Mouse (Mus musculus) CH12.LX (cell line): ENCODE measurements around the gene Pdzph1. TPM values are rescaled to one million over a fixed set of nuclear protein-coding genes. Genes with fewer than 3 reads are reported as not detected.

Experiments used
- DNase-seq: peaks from one replicate; pipeline ENCODE4 v3.0.0-alpha.2; 2013; ENCODE audit errors: extremely low read depth
- H3K27ac ChIP-seq: 2 replicates; pipeline ENCODE4 v1.5.1; 2012; ENCODE audit warnings: low read depth, mild to moderate bottlenecking, control low read depth, moderate library complexity; ENCODE audit not compliant: insufficient read depth
- H3K27me3 ChIP-seq: replicated peaks from 2 replicates; pipeline ENCODE3; 2012; ENCODE audit warnings: inconsistent platforms
- H3K36me3 ChIP-seq, 2 experiments: replicated peaks in 1 of 2; 2 replicates each; pipeline versions ENCODE3 to v1.6.1; 2012; ENCODE audit warnings: inconsistent platforms in 1 of 2, low read length in 1 of 2, mild to moderate bottlenecking in 1 of 2, mixed read lengths in 1 of 2, moderate library complexity in 1 of 2; ENCODE audit not compliant: control insufficient read depth in 1 of 2, insufficient read depth in 1 of 2
- H3K4me1 ChIP-seq, 2 experiments: 2 replicates each; pipeline ENCODE4 v1.6.1; 2012; ENCODE audit warnings: inconsistent platforms in 1 of 2, moderate library complexity in 1 of 2; ENCODE audit not compliant: insufficient read depth in 2 of 2, control insufficient read depth in 1 of 2
- H3K4me2 ChIP-seq: 2 replicates; pipeline ENCODE4 v1.6.1; 2012; ENCODE audit warnings: low read depth, mild to moderate bottlenecking, control low read depth; ENCODE audit not compliant: poor library complexity, insufficient read depth, severe bottlenecking
- H3K4me3 ChIP-seq, 3 experiments: fragments of 150-350 bp in 1 of 3; sonication (generic) in 1 of 3; replicated peaks in 1 of 3; 2 replicates each; pipeline versions ENCODE3 to v1.5.1; 2011 to 2012; ENCODE audit warnings: low read depth in 2 of 3, low read length in 2 of 3, mild to moderate bottlenecking in 2 of 3, moderate library complexity in 2 of 3, control low read depth in 1 of 3, improper control_type of control experiment in 1 of 3, inconsistent platforms in 1 of 3, mixed read lengths in 1 of 3; ENCODE audit not compliant: poor library complexity in 1 of 3
- H3K79me2 ChIP-seq: replicated peaks from 2 replicates; pipeline ENCODE4 v1.6.1; 2012; ENCODE audit warnings: mild to moderate bottlenecking, moderate library complexity; ENCODE audit not compliant: control insufficient read depth, poor library complexity, insufficient read depth, severe bottlenecking; ENCODE audit errors: extremely low read depth
- H3K9ac ChIP-seq: 2 replicates; pipeline ENCODE4 v1.6.1; 2012; ENCODE audit warnings: low read depth, mild to moderate bottlenecking, control low read depth, moderate library complexity; ENCODE audit not compliant: insufficient read depth
- H3K9me3 ChIP-seq: replicated peaks from 2 replicates; pipeline ENCODE3; 2012; ENCODE audit warnings: low read length, inconsistent platforms, mixed read lengths
- BHLHE40 ChIP-seq: IDR thresholded peaks from 2 replicates; pipeline ENCODE4 v1.6.1; 2011; ENCODE audit warnings: mild to moderate bottlenecking, low read depth, low read length, improper control_type of control experiment
- CHD1 ChIP-seq: IDR thresholded peaks from 2 replicates; pipeline ENCODE4 v1.6.1; 2012; ENCODE audit warnings: low read depth, low read length, improper control_type of control experiment, inconsistent platforms
- CHD2 ChIP-seq: IDR thresholded peaks from 2 replicates; pipeline ENCODE4 v1.6.1; 2011; ENCODE audit warnings: low read length, improper control_type of control experiment
- CTCF ChIP-seq, 2 experiments: IDR thresholded peaks in 1 of 2; conservative IDR thresholded peaks in 1 of 2; 2 replicates each; pipeline ENCODE4 v1.5.1; 2011 to 2012; ENCODE audit warnings: low read depth in 2 of 2, low read length in 2 of 2, improper control_type of control experiment in 1 of 2, inconsistent platforms in 1 of 2, mild to moderate bottlenecking in 1 of 2, moderate library complexity in 1 of 2
- EP300 ChIP-seq: IDR thresholded peaks from 2 replicates; pipeline ENCODE4 v1.6.1; 2011; ENCODE audit warnings: low read length, improper control_type of control experiment
- ETS1 ChIP-seq: conservative IDR thresholded peaks from 2 replicates; pipeline ENCODE4 v1.6.1; 2012; ENCODE audit warnings: low read depth, mild to moderate bottlenecking, inconsistent platforms, low read length, improper control_type of control experiment, moderate library complexity
- JUN ChIP-seq: IDR thresholded peaks from 2 replicates; pipeline ENCODE4 v1.6.1; 2011; ENCODE audit warnings: low read depth, mild to moderate bottlenecking, low read length, improper control_type of control experiment, moderate library complexity; ENCODE audit not compliant: insufficient read depth
- JUND ChIP-seq: conservative IDR thresholded peaks from 2 replicates; pipeline ENCODE4 v1.6.1; 2011; ENCODE audit warnings: low read depth, low read length, improper control_type of control experiment
- KAT2A ChIP-seq: IDR thresholded peaks from 2 replicates; pipeline ENCODE4 v1.6.1; 2012; ENCODE audit warnings: low read length, improper control_type of control experiment, inconsistent platforms; ENCODE audit not compliant: insufficient replicate concordance
- MAFK ChIP-seq: IDR thresholded peaks from 2 replicates; pipeline ENCODE4 v1.6.1; 2011; ENCODE audit warnings: low read length, improper control_type of control experiment; ENCODE audit not compliant: insufficient replicate concordance
- MEF2A ChIP-seq: IDR thresholded peaks from 2 replicates; pipeline ENCODE4 v1.6.1; 2014; ENCODE audit warnings: low read depth, mild to moderate bottlenecking, inconsistent platforms, low read length, improper control_type of control experiment, borderline replicate concordance
- MYC ChIP-seq: IDR thresholded peaks from 2 replicates; pipeline ENCODE4 v1.6.1; 2011; ENCODE audit warnings: low read depth, mild to moderate bottlenecking, improper control_type of control experiment, low read length
- NRF1 ChIP-seq: IDR thresholded peaks from 2 replicates; pipeline ENCODE4 v1.6.1; 2014; ENCODE audit warnings: low read depth, mild to moderate bottlenecking, inconsistent platforms, low read length, improper control_type of control experiment, moderate library complexity
- PAX5 ChIP-seq: IDR thresholded peaks from 2 replicates; pipeline ENCODE4 v1.6.1; 2012; ENCODE audit warnings: low read length, inconsistent platforms, mixed read lengths
- POLR2A ChIP-seq: IDR thresholded peaks from 2 replicates; pipeline ENCODE4 v1.6.1; 2011; ENCODE audit warnings: low read depth, mild to moderate bottlenecking, improper control_type of control experiment, low read length
- RAD21 ChIP-seq: IDR thresholded peaks from 2 replicates; pipeline ENCODE4 v1.6.1; 2011; ENCODE audit warnings: low read depth, mild to moderate bottlenecking, low read length, improper control_type of control experiment, moderate library complexity
- SIN3A ChIP-seq: IDR thresholded peaks from 2 replicates; pipeline ENCODE4 v1.6.1; 2012; ENCODE audit warnings: low read length, improper control_type of control experiment, inconsistent platforms
- SMC3 ChIP-seq: IDR thresholded peaks from 2 replicates; pipeline ENCODE4 v1.6.1; 2011; ENCODE audit warnings: low read depth, low read length, improper control_type of control experiment
- UBTF ChIP-seq: IDR thresholded peaks from 2 replicates; pipeline ENCODE4 v1.6.1; 2012; ENCODE audit warnings: low read depth, mild to moderate bottlenecking, inconsistent platforms, low read length, improper control_type of control experiment, moderate library complexity
- USF2 ChIP-seq: conservative IDR thresholded peaks from 2 replicates; pipeline ENCODE4 v1.6.1; 2011; ENCODE audit warnings: low read depth, low read length, improper control_type of control experiment
- ZC3H11A ChIP-seq: IDR thresholded peaks from 2 replicates; pipeline ENCODE4 v1.6.1; 2012; ENCODE audit warnings: low read depth, mild to moderate bottlenecking, inconsistent platforms, low read length, improper control_type of control experiment
- ZMIZ1 ChIP-seq: IDR thresholded peaks from 2 replicates; pipeline ENCODE4 v1.6.1; 2012; ENCODE audit warnings: low read depth, mild to moderate bottlenecking, inconsistent platforms, low read length, improper control_type of control experiment
- dilution Hi-C: fragments of 300-500 bp; cut with MboI; formaldehyde crosslinking; loops from 2 replicates; pipeline ENCODE4 v1.14.3; 2020; ENCODE audit warnings: low sequenced_read_pairs; ENCODE audit not compliant: extremely low pct_unique_long_range_greater_than_20kb, extremely low pct_ligation_motif_present
- in situ Hi-C: fragments of 300-500 bp; cut with MboI; formaldehyde crosslinking; loops from 3 replicates; pipeline ENCODE4 v1.14.3; 2019; ENCODE audit warnings: low sequenced_read_pairs, low pct_ligation_motif_present, low pct_unique_long_range_greater_than_20kb, mixed read lengths
- polyA plus RNA-seq: library from polyadenylated mRNA; unstranded; fragments of >175 nt; gene quantifications from 2 replicates; pipeline ENCODE4 v1.2.1, GENCODE M21; 2012; ENCODE audit warnings: low read depth; ENCODE audit not compliant: insufficient read length
- total RNA-seq, 2 experiments: library from RNA; depleted of rRNA; stranded (reverse); fragments of 300-350 nt in 1 of 2; fragments of >200 nt in 1 of 2; gene quantifications; 2 replicates each; pipeline ENCODE4 v1.2.3; 2012 to 2014

Gene Pdzph1
- total and polyA plus RNA-seq, 3 experiments = not detected

GRCm38 (mm10) chr17:58919927-58920326 is 71.2 kb downstream of the Pdzph1 start:
- Histone ChIP-seq H3K9ac (no peak overlapping the region), H3K4me3 (no peak overlapping the region), H3K4me2 (no peak overlapping the region), H3K27ac (no peak overlapping the region), H3K79me2 (no peaks in the 10 kb centered on the region)
- dilution Hi-C loops = no loop called here
- DNase-seq = no peak
- TF ChIP-seq JUND = no peak
- no peak for TF ChIP-seq ZMIZ1
- TF ChIP-seq POLR2A = no peak
- no peak for TF ChIP-seq KAT2A
- no peak for TF ChIP-seq MAFK
- TF ChIP-seq, all 38 proteins: peak for 0
- H3K36me3 ChIP-seq = no peaks in the 10 kb centered on the region
- peaks cover 38% of the 10 kb centered on the region for H3K9me3 ChIP-seq
- no peaks in the 10 kb centered on the region for H3K4me1 ChIP-seq
- in situ Hi-C loops = no loop called here
- no peaks in the 10 kb centered on the region for H3K27me3 ChIP-seq

GRCm38 (mm10) chr17:58919061-58919460 is 72.1 kb downstream of the Pdzph1 start:
- dilution Hi-C loops = no loop called here
- Histone ChIP-seq H3K9ac (no peak overlapping the region), H3K4me2 (no peak overlapping the region), H3K4me3 (no peak overlapping the region), H3K27ac (no peak overlapping the region), H3K36me3 (no peaks in the 10 kb centered on the region), H3K79me2 (no peaks in the 10 kb centered on the region), H3K27me3 (no peaks in the 10 kb centered on the region), H3K9me3 (peaks cover 38% of the 10 kb centered on the region), H3K4me1 (no peaks in the 10 kb centered on the region)
- in situ Hi-C loops = no loop called here
- TF ChIP-seq KAT2A (no peak), RAD21 (peak; percentile 13; the same call in 1 of the 2 replicates)
- no peak for DNase-seq

- H3K27me3 ChIP-seq = no peaks in the 10 kb centered on the region
- H3K4me1 ChIP-seq = no peaks in the 10 kb centered on the region
- no peak overlapping the region for H3K4me2 ChIP-seq
- H3K4me3 ChIP-seq = no peak overlapping the region
- in situ Hi-C loops = no loop called here
- H3K9ac ChIP-seq = no peak overlapping the region
- H3K9me3 ChIP-seq = peaks cover 34% of the 10 kb centered on the region
- TF ChIP-seq BHLHE40 (no peak), PAX5 (no peak), ZC3H11A (no peak), USF2 (no peak), KAT2A (no peak), NRF1 (no peak), MYC (no peak), CHD1 (no peak), CHD2 (no peak), CTCF (conservative IDR thresholded peaks at IDR 0.05 in 1 of 2, IDR thresholded peaks at IDR 0.05 in 1 of 2; ENCODE audit: low read depth in 2 of 2, low read length in 2 of 2) (no peak), MEF2A (no peak), SMC3 (no peak), SIN3A (no peak), MAFK (no peak), ETS1 (no peak), EP300 (no peak), UBTF (no peak), JUN (no peak), POLR2A (no peak)
- no peaks in the 10 kb centered on the region for H3K79me2 ChIP-seq
- H3K36me3 ChIP-seq = no peaks in the 10 kb centered on the region
- dilution Hi-C loops = no loop called here
- H3K27ac ChIP-seq = no peak overlapping the region
- DNase-seq = no peak
Measured at GRCm38 (mm10) chr17:58918539-58918938, 72.6 kb downstream of the Pdzph1 start.
